Mouse (Mus musculus) liver (tissue): ENCODE data around the gene Cd274.

Experiments used
- DNase-seq: peaks from one replicate; pipeline ENCODE4 v3.0.0-alpha.2; 2020; ENCODE audit warnings: mixed read lengths

Gene Cd274

DNA sequence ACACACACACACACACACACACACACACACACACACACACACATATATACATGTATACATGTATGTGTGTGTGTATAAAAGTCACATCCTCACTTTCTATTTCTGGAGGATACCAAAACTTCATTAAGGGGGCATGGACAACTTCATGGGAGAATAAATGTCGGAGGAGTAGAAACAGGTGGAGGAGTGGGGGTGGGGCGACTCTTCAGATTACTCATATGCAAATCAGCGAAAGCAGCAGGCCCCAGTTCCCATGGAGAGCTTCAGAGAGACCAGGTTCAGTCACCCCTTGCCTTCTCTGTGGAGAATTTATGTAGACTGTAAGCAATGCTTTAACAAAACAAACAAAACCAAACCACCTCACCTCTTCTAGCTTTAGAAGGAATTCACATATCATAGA, 2.1 kb upstream of the Cd274 start:
- DNase-seq: no peak

DNA sequence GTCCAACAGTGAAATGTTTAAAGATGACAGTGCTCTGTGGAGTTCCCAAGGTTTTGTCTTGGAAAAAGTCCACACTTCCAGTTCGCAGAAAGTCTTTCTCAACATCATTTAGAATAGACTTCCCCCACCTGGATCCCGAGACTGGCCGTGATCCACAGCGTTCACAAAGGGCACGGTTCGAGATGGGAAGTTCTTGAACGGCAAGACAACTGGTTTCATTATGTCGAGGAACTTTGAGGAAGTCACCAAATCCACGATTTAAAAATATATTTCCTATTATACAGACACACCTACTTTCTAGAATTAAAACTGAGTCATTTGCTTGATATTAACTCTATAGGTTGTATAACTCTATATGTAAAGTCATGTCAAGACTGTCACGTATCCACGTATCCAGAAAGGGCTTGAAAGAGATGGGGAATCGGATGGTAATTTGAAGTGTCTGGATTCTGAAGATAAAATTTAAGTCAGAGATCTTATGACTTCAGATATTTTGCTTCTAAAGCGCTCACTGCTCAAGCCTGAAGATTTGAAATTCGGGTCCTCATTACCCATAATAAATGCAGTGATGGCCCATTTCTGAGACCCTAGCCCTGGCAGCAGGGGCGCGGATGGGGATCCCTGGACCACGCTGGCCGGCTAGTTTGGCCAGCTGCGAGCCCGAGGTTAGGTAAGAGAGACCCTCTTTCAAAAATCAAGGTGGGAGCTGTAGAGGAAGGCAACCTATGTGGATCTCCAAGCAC, 858 bp upstream of the Cd274 start:
- no peak for DNase-seq

DNA sequence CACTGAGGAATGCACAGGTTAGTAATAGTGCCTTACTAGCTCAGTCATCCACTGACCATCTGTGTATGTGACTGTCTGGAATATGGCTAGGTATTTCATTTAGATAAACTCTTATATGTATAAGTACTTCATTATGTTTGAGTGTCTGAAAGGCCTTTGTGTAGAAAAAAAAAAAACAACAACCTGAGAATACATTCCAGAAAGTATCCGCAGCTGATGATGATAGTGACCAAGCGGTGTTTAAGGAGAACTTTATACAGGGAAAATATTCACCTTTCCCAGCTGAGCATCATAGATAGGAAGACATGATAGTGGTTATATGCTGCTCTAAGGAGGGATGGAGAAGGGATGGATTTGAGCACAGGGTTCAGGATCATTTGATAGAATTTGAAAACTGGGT, 786 bp downstream of the Cd274 start:
- DNase-seq: no peak

- DNase-seq: no peak
Measured at GRCm38 (mm10) chr19:29368671-29369309, 1.5 kb downstream of the Cd274 start.

DNA sequence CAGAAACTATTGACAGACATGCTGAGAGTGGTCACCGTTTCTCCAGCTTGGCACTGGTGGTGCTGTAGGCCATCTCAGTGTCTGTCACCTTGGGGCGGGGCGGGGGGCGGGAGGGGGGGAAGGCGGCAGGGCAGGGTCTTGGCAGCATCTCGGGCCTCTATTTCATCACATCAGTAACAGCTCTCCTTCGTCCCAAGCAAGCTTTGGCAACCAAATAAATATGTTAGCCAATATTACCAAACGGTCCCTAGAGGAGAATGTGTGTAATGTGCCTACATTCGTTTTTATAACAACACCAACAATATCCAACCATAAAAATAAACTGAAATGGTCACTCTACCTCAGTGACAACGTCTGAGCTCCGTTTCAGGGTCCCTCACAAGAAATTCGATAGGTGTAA, 2.9 kb downstream of the Cd274 start:
- no peak for DNase-seq

DNA sequence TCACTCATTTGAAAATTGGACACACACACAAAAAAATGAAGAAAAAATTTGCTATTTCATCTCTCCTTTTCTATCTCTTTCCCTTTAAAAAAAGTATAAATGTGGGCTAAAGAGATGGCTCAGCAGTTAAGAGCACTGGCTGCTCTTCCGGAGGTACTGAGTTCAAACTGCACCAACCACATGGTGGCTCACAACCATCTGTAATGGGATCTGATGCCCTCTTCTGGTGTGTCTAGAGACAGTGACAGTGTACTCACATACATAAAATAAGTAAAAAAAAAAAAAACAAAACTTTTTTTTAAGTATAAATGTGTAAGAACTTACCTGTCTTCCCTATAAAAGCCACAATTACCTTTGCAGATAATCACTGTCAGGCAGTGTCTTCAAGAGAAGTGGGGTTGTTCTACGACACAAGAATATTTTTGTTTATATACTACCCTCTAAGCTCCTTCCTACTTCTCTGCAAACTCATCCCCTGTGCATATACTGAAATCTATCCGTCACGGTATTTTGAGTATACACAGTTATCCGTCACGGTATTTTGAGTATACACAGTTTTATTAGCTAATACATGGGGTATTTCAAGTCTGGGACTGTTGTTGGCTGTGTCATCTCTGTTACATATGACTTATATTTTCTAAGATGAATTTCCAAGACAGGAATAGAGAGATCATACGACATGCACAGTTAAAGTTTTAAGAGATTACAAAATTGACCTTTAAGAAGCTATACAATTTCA, 3.5 kb downstream of the Cd274 start:
- no peak for DNase-seq

- no peak for DNase-seq
Measured at GRCm38 (mm10) chr19:29371284-29372081, 4.2 kb downstream of the Cd274 start.

DNA sequence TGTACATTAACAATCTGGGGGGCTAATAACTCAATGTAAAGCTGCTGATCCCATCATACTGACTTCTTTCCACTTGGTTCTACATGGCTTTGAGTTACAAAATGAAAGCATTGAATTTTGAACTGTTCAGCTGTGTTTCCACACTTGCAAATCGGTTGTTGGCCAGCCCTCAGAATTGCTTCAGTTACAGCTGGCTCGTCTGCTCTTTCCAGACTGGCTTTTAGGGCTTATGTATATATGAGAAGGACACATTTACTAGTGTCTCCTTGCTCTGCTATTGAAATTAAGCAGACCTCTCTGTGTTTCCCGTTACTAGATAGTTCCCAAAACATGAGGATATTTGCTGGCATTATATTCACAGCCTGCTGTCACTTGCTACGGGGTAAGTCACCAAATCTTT, 4.9 kb downstream of the Cd274 start:
- no peak for DNase-seq

GRCm38 (mm10) chr19:29372621-29373020, 5.4 kb downstream of the Cd274 start:
- no peak for DNase-seq

DNA sequence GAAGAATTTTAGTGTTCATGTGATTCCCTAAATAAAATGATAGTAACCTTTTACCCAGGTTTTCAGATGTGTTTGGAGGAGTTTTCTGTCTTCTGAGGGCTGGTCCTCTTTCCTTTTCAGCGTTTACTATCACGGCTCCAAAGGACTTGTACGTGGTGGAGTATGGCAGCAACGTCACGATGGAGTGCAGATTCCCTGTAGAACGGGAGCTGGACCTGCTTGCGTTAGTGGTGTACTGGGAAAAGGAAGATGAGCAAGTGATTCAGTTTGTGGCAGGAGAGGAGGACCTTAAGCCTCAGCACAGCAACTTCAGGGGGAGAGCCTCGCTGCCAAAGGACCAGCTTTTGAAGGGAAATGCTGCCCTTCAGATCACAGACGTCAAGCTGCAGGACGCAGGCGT, 6.2 kb downstream of the Cd274 start:
- no peak for DNase-seq

GRCm38 (mm10) chr19:29374947-29375346, 7.7 kb downstream of the Cd274 start:
- no peak for DNase-seq

DNA sequence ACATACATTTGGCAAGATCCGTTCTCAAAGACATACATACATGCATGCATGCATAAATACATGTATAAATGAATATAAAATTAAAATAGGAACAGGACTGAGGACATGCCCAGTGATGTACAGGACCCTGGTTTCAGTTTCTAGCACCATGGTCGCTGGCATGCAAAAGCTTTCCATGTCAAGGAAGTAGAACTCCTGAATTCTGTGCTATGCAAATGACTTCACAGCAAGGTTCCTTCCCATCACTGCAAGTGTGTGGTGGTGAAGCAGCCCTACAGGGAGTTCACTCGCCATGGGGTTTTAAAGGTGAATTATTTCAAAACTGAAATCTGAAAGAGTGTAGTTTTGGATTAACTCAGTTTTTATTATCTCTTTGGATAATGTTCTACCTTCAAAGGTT, 9.1 kb downstream of the Cd274 start:
- DNase-seq: no peak

DNA sequence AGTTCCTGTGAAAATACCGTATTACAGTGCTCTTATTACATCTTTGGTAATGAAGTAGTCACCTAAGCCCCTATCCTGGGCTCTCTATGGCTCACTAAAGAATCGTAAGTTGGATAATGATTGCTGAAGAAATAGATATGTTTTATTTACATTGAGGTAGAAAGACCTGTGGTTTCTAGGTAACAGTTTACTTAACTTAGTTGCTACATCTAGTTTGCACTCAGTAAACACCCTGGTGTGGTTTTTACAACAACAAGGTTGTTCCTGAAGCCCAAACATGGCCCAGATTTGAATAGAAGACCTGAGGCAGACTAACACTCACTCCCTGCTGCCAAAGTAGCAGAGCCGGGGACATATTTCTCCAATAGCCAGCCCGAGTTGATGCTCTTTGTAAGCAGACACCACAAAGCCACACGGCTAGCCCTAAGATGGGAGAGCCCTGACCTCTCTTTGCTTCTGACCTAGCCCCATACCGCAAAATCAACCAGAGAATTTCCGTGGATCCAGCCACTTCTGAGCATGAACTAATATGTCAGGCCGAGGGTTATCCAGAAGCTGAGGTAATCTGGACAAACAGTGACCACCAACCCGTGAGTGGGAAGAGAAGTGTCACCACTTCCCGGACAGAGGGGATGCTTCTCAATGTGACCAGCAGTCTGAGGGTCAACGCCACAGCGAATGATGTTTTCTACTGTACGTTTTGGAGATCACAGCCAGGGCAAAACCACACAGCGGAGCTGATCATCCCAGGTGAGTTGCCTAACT, 12.8 kb downstream of the Cd274 start:
- no peak for DNase-seq

DNA sequence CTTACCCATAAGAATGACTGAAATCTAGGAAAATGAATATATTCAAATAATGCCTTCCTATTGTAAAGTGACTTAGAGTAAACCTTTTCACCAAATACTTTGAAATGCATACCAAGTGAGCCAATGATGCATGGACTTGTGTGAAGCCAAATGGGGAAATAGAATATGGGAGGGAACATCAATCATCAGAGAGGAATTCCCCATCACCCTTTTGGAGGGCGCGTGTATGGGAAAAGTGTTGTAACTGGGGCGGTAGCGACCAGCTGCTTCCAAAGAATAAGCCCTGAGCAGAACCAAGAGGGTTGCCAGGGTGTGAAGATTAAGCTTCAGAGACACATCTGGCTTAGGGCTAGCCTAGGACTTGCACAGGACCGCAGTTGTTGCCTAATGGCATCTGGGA, 16.1 kb downstream of the Cd274 start:
- DNase-seq: no peak

GRCm38 (mm10) chr19:29384412-29384811, 17.2 kb downstream of the Cd274 start:
- DNase-seq: no peak

- DNase-seq: no peak
Measured at GRCm38 (mm10) chr19:29384994-29385393, 17.7 kb downstream of the Cd274 start.

- DNase-seq: no peak
Measured at GRCm38 (mm10) chr19:29385822-29386221, 18.6 kb downstream of the Cd274 start.

GRCm38 (mm10) chr19:29388818-29389217, 21.6 kb downstream of the Cd274 start:
- DNase-seq: no peak

DNA sequence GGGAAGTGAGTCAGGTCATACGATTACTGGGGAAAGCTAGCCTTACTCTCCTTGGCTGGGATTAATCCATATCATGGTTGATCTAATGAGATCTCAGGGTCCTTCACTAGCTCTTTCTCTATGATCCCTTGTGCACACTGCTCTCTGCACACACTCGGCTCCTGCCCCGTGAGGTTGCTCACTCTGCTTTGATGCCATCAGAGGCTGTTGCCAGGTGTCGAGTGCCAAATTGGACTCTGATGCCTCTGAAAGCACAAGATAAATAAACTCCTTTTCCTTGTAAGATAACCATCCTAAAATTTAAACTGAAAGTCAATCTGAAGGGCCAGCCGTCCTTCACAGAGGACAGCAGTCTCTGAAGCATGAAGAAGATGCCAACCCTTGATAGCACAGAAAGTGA, 23.2 kb downstream of the Cd274 start:
- no peak for DNase-seq

GRCm38 (mm10) chr19:29391279-29391678, 24.0 kb downstream of the Cd274 start:
- no peak for DNase-seq

DNA sequence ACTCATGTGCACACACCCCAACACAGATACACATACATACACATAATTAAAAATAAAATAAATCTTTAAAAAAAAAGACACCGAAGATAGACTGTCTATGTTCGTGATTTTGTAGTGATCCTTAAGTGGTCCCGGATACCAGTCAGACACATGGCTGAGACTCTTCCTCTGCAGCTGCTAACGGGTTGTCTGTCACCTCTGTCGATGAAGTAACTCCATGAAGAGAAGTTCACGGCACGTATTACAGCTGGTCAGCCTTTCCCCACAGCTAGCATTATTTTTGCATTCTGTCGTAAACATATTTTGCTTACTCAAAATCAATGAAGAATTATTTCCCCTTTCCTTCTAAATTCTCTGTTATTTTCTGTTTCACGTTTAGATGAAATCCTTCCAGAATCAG, 26.1 kb downstream of the Cd274 start:
- no peak for DNase-seq

- DNase-seq: no peak
Measured at GRCm38 (mm10) chr19:29394721-29395120, 27.5 kb downstream of the Cd274 start.
